Comparison of ENCODE assay signal across 8 mouse cellular contexts in genomic region chr9:52167863-52168685, GRCm38 (mm10). TPM values are rescaled to one million over a fixed set of nuclear protein-coding genes. Genes with fewer than 3 reads are reported as not detected.
DNase-seq lines count a peak whose midpoint lies in the region; ATAC-seq lines count a peak whose summit lies in the region.

Gene Zc3h12c, minus strand, starts transcription at chr9:52168572.

- peak within 1 kb of the TSS; percentile 96 for H3K9ac ChIP-seq in hindbrain, embryonic 16.5 days (ENCODE audit: low read depth, low read length)

- H3K27me3 ChIP-seq in hindbrain, embryonic 16.5 days (replicated peaks; ENCODE audit: control insufficient read depth, insufficient read depth, low read length): no peaks in the 10 kb centered on the region

- WGBS in hindbrain, embryonic 16.5 days: 0% methylated on average over 62 of the region's 100 CpGs

- H3K4me1 ChIP-seq in hindbrain, embryonic 16.5 days (ENCODE audit: control insufficient read depth, insufficient read depth, low read depth, low read length): peaks cover 15% of the 10 kb centered on the region

- peak within 1 kb of the TSS; percentile 85 for H3K4me3 ChIP-seq in hindbrain, embryonic 16.5 days (ENCODE audit: low read length)

- H3K9me3 ChIP-seq in hindbrain, embryonic 16.5 days (ENCODE audit: control insufficient read depth, low read length): no peaks in the 10 kb centered on the region

- intact Hi-C loops in left cerebral cortex, postnatal 10 days (cut with DNase I): loop anchor here (5.0 kb wide), 2 partner anchors 36 to 114 kb away; no protein-coding TSS in a partner anchor

- H3K36me3 ChIP-seq in hindbrain, embryonic 16.5 days (ENCODE audit: control insufficient read depth, insufficient read depth, low read length): no peaks in the 10 kb centered on the region

- peak within 1 kb of the TSS; percentile 82 for H3K4me2 ChIP-seq in hindbrain, embryonic 16.5 days (ENCODE audit: low read length)

- peak; percentile 67 for DNase-seq in adipocyte (ENCODE audit: low spot score)
- DNase-seq in cerebellum, postnatal 4 days (ENCODE audit: low spot score in 2 of 2): peak; percentile 41 to 60
- DNase-seq in gastrocnemius, adult 8-10 months (ENCODE audit: low spot score in 2 of 2): peak; percentile 43 to 47
- peak; percentile 26 to 82 for DNase-seq in left cerebral cortex, postnatal 10 days (ENCODE audit: extremely low spot score in 1 of 2, low spot score in 2 of 2)
- peak; percentile 54 for DNase-seq in right cerebral cortex, postnatal 14 days
- DNase-seq in yolk sac, embryonic 10.5 days (ENCODE audit: low spot score): peak; percentile 76

- peak; percentile 85 for ATAC-seq in hindbrain, embryonic 16.5 days
- peak; percentile 26 for ATAC-seq in megakaryocyte, adult 5-6 weeks (ENCODE audit: poor library complexity, severe bottlenecking)

- peak within 1 kb of the TSS; percentile 95 for H3K27ac ChIP-seq in hindbrain, embryonic 16.5 days (ENCODE audit: low read depth, low read length)

RNA-seq across cellular contexts. Expression of gene Zc3h12c, which starts in this region (rescaled TPM):
- 10 to 100 TPM in 3 of 4 experiments, 1 to 10 TPM in 1; 9.3 to 14.0 (median 10.5) TPM for total RNA-seq in gastrocnemius, adult 8-10 months (2022)
- 3.0 and 3.4 TPM in 2 replicates for polyA plus RNA-seq in hindbrain, embryonic 16.5 days (2015; fragmentation: Nextera tagmentation; extraction: Ambion mirVana)
- total RNA-seq in left cerebral cortex, postnatal 10 days (2021): 10 to 100 TPM; 10.7 to 11.8 TPM
- total RNA-seq in megakaryocyte, adult 5-6 weeks (2015): 3.2 and 5.0 TPM in 2 replicates
- total RNA-seq in megakaryocyte, adult 5-6 weeks (2017): 4.0 and 4.3 TPM in 2 replicates

Comparison
In these comparisons a context has a peak if more than half of its experiments do, and no peak if none do; other contexts are left out.
1. Peak in every context shown above with its lines: DNase-seq, ATAC-seq, H3K4me3 ChIP-seq and H3K27ac ChIP-seq.